Mouse (Mus musculus): ENCODE measurements around the gene Chpf2. TPM values are rescaled to one million over a fixed set of nuclear protein-coding genes. Genes with fewer than 3 reads are reported as not detected.

Gene Chpf2
- polyA plus RNA-seq, 1 experiment = 47.2 TPM

- whole genome bisulfite sequencing = 91% methylated on average over 20 of the region's 20 CpGs
Measured at GRCm38 (mm10) chr5:24589511-24590500, 3.3 kb downstream of the Chpf2 start.

GRCm38 (mm10) chr5:24591268-24591721 lies 4.8 kb downstream of the Chpf2 start:
- Histone ChIP-seq H3K4me1 (ENCODE audit: control insufficient read depth, insufficient read depth, low read length) (no peaks in the 10 kb centered on the region; the same call in 1 of the 2 replicates), H3K4me3 (replicated peaks; ENCODE audit: extremely low read depth, low read depth, low read length) (peak overlapping the region; percentile 23)
- WGBS = 35% methylated on average over 23 of the region's 23 CpGs
- TF ChIP-seq CTCF (IDR thresholded peaks at IDR 0.05; ENCODE audit: insufficient read depth, low read length) = no peak
- TF ChIP-seq POLR2A (IDR thresholded peaks at IDR 0.05; ENCODE audit: borderline replicate concordance, extremely low read depth, low read depth, low read length) = no peak
- no peak for DNase-seq

More at GRCm38 (mm10) chr5:24589511-24590500, 3.3 kb downstream of the Chpf2 start:
- DNase-seq = no peak
- H3K4me1 ChIP-seq (ENCODE audit: control insufficient read depth, insufficient read depth, low read length) = peaks cover 3% of the 10 kb centered on the region; the same call in 1 of the 2 replicates
- no peak overlapping the region for H3K4me3 ChIP-seq (replicated peaks; ENCODE audit: extremely low read depth, low read depth, low read length)
- TF ChIP-seq CTCF (IDR thresholded peaks at IDR 0.05; ENCODE audit: insufficient read depth, low read length) = no peak
- TF ChIP-seq POLR2A (IDR thresholded peaks at IDR 0.05; ENCODE audit: borderline replicate concordance, extremely low read depth, low read depth, low read length) = no peak

- 38% methylated on average over 24 of the region's 24 CpGs for WGBS
- Histone ChIP-seq H3K4me1 (ENCODE audit: control insufficient read depth, insufficient read depth, low read length) (peaks cover 4% of the 10 kb centered on the region; the same call in 1 of the 2 replicates), H3K4me3 (replicated peaks; ENCODE audit: extremely low read depth, low read depth, low read length) (no peak overlapping the region)
- DNase-seq = no peak
- TF ChIP-seq CTCF (IDR thresholded peaks at IDR 0.05; ENCODE audit: insufficient read depth, low read length) (no peak), POLR2A (IDR thresholded peaks at IDR 0.05; ENCODE audit: borderline replicate concordance, extremely low read depth, low read depth, low read length) (no peak)
Measured at GRCm38 (mm10) chr5:24591796-24592470, 5.4 kb downstream of the Chpf2 start.

- Histone ChIP-seq H3K4me1 (ENCODE audit: control insufficient read depth, insufficient read depth, low read length) (peaks cover 8% of the 10 kb centered on the region), H3K4me3 (replicated peaks; ENCODE audit: extremely low read depth, low read depth, low read length) (no peak overlapping the region)
- TF ChIP-seq POLR2A (IDR thresholded peaks at IDR 0.05; ENCODE audit: borderline replicate concordance, extremely low read depth, low read depth, low read length) = no peak
- TF ChIP-seq CTCF (IDR thresholded peaks at IDR 0.05; ENCODE audit: insufficient read depth, low read length) = no peak
- 66% methylated on average over 21 of the region's 21 CpGs for WGBS
- DNase-seq = no peak
Measured at GRCm38 (mm10) chr5:24592471-24593160, 6.1 kb downstream of the Chpf2 start.

GRCm38 (mm10) chr5:24593230-24593629 lies 6.7 kb downstream of the Chpf2 start:
- DNase-seq = no peak
- Histone ChIP-seq H3K4me1 (ENCODE audit: control insufficient read depth, insufficient read depth, low read length) (peaks cover 8% of the 10 kb centered on the region; the same call in 1 of the 2 replicates), H3K4me3 (replicated peaks; ENCODE audit: extremely low read depth, low read depth, low read length) (no peak overlapping the region)
- 90% methylated on average over 10 of the region's 10 CpGs for WGBS
- TF ChIP-seq POLR2A (IDR thresholded peaks at IDR 0.05; ENCODE audit: borderline replicate concordance, extremely low read depth, low read depth, low read length) (no peak), CTCF (IDR thresholded peaks at IDR 0.05; ENCODE audit: insufficient read depth, low read length) (no peak)

GRCm38 (mm10) chr5:24593928-24594327 lies 7.4 kb downstream of the Chpf2 start:
- Histone ChIP-seq H3K4me3 (replicated peaks; ENCODE audit: extremely low read depth, low read depth, low read length) (no peak overlapping the region), H3K4me1 (ENCODE audit: control insufficient read depth, insufficient read depth, low read length) (peaks cover 8% of the 10 kb centered on the region; the same call in 1 of the 2 replicates)
- TF ChIP-seq POLR2A (IDR thresholded peaks at IDR 0.05; ENCODE audit: borderline replicate concordance, extremely low read depth, low read depth, low read length) (no peak), CTCF (IDR thresholded peaks at IDR 0.05; ENCODE audit: insufficient read depth, low read length) (no peak)
- no peak for DNase-seq
- 75% methylated on average over 10 of the region's 10 CpGs for WGBS

- 96% methylated on average over 5 of the region's 5 CpGs for WGBS
- Histone ChIP-seq H3K4me3 (replicated peaks; ENCODE audit: extremely low read depth, low read depth, low read length) (no peak overlapping the region), H3K4me1 (ENCODE audit: control insufficient read depth, insufficient read depth, low read length) (peaks cover 8% of the 10 kb centered on the region; the same call in 1 of the 2 replicates)
- TF ChIP-seq POLR2A (IDR thresholded peaks at IDR 0.05; ENCODE audit: borderline replicate concordance, extremely low read depth, low read depth, low read length) (no peak), CTCF (IDR thresholded peaks at IDR 0.05; ENCODE audit: insufficient read depth, low read length) (no peak)
- DNase-seq = no peak
Measured at GRCm38 (mm10) chr5:24594346-24594745, 7.8 kb downstream of the Chpf2 start.

GRCm38 (mm10) chr5:24595261-24595660 lies 8.7 kb downstream of the Chpf2 start:
- 90% methylated on average over 5 of the region's 5 CpGs for WGBS
- DNase-seq = no peak
- TF ChIP-seq CTCF (IDR thresholded peaks at IDR 0.05; ENCODE audit: insufficient read depth, low read length) = no peak
- no peak for TF ChIP-seq POLR2A (IDR thresholded peaks at IDR 0.05; ENCODE audit: borderline replicate concordance, extremely low read depth, low read depth, low read length)
- Histone ChIP-seq H3K4me1 (ENCODE audit: control insufficient read depth, insufficient read depth, low read length) (peaks cover 8% of the 10 kb centered on the region; the same call in 1 of the 2 replicates), H3K4me3 (replicated peaks; ENCODE audit: extremely low read depth, low read depth, low read length) (no peak overlapping the region)

All from lung, adult 2 months (tissue).